Mouse (Mus musculus) thymus, postnatal 36 days (tissue): ENCODE measurements around the gene Pigl.

Source experiments
- DNase-seq, 2 experiments: peaks; one replicate each; pipeline ENCODE4 v3.0.0; 2022; ENCODE audit warnings: mixed read lengths in 2 of 2

Pigl gene

DNA sequence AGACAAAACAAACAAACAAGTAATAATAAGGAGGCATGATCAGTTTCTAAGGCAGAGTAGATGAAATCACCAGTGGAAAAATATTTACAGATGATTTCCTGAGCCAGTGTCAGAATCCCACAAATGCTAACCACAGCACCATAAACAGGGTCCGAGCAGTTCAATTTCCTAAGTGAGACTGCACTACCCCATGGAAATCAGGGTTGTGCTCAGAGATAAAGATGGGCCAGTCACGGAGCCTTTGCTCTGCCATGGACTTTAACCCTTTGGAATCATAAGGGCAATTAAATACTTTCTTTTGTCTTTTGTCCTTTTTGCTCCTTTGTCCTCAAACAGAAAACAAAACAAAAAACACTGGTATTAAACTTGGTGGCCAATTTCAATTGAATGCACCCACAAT, 64.0 kb downstream of the Pigl start:
- no peak for DNase-seq

DNA sequence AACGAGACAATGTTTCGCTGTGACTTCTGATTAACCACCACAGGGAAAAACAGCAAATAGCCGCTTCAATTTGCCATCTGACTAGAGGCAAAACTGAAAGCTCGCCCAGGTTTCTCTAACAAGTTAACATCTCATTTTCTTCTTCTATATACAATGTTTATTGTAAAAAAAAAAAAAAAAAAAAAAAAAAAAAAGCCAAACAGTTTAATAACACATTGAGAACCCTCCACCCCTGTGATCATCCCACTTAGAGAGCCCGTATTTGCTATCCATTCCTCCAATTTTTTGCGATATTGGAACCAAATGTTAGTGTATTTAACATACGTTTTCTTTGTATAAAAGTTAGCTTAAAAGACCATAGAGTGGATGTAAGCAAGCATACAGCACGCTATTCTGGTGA, 78.8 kb downstream of the Pigl start:
- no peak for DNase-seq

DNA sequence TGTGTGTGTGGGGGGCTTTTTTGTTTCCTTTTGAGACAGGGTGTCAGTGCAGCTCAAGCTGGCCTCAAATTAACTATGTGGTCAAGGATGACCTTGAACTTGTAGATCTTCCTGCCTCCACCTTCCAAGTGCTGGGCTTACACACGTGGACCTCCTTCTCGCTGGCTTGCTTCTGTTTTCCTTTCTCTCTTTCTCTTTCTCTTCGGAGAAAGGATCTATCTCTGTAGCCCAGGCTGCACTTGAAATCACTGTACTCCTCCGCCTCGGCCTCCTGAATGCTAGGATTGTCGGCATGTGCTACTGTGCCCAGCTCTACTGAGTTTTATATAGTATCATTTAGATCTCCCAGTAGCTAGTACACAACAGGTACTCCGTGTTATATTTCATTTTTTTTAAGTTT, 79.3 kb downstream of the Pigl start:
- no peak for DNase-seq

DNA sequence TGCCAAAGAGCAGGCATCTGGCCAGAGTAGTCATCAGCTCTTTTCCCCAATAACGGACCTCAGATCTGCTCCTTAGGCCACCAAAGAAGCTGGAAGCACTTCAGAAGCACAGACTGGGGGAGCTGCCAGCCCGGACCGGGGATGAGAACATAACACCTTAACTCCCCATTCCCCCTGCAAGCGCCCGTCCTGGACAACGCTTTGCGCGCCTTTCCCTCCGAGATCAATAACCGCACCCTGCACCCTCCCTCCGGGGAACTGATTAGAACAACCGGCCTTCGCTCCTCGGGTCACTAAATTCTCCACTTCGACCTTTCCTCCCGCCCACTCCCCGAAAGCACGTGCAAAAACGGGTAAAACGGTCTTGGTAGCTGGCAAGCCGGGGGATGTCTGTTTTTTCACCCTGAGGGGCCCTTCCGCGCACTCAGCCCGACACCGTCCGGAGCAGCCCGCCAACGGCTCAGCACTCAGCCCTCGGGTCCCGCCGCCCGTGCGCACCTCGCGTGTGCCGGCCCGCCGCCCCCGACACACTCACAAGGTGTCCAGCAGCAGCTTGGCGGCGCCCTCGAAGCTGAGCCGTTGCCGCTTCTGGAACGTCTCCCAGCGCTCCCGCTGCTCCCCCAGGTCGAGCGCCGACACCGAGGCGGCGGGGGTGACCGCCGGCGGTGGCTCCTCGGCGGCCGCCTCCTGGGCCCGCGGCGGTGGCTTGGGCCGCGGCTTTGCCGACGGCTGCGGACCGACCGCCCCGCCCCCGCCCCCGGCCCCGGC, 80.2 kb downstream of the Pigl start:
- peak; percentile 38 to 56 for DNase-seq

DNA sequence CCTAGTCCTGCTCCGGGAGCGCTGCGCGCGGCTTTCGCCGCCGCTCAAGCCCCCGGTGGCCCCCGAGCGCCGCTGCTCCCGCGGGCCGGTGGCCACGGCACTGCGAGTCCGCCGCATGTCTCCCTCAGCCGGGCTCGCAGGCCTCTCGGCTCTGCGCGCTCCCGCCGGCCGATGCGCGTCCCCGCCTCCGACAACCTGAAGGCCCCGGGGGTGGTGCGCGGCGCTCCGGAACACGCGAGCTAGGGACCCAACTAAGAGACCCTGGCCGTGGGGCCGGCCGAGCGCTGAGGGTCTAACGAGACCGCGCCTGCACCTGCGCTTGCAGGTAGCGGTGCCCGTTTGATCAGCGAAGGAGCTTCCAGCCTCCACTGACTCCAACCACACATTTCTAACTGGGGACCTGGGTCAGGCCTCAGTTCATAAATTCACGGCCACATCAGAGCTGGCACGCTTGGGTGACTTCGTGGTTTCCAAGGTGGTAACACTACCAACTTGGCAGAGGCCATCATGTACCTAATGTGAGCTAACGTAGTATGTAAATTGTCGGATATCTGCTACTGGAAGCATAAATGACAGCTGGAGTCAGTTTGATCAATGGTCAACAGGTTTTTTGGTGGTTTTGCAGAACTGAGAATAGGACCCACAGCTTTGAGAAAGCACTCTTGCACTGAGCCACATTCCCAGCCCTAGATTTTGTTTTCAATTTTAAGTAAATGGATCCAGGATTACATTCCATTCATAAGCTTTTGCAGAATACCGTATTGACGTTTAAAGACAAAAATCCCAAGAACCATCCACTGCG, 81.0 kb downstream of the Pigl start, which contains the start of gene Cenpv:
TSS of gene Cenpv (minus strand) at position 173 of the 802 bp plus-strand sequence.
- DNase-seq = peak; percentile 69 to 71

DNA sequence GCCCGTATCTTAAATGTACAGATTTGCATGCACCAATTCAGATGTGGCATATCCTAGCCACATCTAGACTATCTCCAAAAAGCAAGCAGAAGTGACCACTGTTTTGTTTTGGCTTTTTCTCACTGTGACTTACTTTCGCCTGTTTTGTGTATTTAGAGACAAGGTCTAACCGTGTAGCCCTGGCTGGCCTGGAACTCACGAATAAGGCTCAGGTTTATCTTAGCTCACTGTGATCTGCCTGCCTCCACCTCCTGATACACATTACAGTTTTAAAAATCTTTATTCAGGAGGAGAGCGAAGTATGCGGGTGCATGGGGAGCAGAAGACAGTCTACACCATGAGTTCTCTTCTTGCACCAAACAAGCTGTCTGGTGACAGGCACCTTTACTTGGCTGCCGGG, 81.9 kb downstream of the Pigl start:
- no peak for DNase-seq

DNA sequence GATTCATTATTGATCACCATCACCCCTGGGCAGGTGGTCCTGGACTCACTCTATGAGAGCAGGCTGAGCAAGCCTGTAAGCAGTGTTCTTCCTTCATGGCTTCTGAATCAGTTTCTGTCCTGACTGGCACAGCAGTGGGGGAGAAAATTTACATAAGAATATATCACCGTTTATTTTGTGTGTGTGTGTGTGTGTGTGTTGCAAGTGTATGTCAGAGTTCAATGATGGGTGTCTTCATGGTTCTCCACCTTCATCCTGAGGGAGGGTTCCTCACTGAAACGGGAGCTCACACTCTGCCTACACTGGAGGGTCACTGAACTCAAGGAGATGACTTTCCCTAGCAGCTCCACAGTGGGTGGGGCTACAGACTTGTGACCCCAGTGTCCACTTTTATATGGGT, 82.7 kb downstream of the Pigl start:
- no peak for DNase-seq

DNA sequence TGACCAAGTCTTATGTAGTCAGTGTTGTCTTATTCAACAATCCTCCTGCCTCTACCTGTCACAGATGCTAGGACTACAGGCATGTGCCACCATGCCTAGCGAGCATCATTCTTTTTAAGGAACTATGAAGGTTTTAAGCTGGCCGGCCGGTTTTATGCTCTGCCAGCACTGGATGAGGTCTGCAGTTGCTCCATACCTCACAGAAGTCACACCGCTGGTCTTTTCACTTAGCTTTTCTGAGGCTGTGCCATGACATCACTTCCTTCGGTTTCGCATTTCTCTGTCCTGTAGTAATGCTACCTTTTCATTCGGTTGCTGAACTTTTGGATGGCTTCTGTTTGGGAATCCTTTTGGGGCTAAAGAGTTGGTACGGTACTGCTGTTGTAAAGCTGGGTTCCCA, 83.3 kb downstream of the Pigl start:
- DNase-seq = no peak

DNA sequence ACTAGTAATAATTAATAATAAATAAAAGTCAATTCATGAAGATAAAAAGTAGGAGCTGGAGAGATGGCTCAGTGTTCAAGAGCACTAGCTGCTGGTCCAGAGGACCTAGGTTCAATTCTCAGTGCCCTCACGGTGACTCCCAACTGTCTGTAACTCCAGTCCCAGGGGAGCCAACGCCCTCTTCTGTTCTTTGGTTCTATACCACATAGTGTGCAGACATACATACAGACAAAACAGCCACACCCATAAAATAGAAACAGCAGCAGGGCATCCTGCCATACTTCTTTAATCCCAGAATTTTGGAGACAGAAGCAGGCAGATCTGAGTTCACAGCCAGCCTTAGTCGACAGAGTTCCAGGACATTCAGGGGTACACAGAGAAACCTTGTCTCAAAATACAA, 85.7 kb downstream of the Pigl start:
- no peak for DNase-seq

DNA sequence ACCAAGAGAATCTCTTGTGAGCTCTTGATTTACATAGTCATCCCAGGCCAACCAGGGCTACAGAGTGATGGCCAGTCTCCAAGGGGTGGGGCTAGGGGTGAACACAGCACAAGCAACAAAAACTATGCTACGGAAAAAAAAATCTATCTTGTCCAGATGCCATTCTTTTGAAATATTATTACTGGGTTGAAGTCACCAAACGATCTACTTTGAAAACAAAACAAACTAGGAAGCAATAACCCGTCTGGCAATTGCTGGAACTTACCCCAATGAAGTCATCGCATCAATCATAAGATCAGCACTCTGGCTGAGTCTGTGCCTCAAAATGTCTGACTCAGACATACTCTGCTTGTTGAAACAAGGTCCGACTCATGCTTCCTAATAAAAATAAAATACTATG, 91.5 kb downstream of the Pigl start:
- no peak for DNase-seq

DNA sequence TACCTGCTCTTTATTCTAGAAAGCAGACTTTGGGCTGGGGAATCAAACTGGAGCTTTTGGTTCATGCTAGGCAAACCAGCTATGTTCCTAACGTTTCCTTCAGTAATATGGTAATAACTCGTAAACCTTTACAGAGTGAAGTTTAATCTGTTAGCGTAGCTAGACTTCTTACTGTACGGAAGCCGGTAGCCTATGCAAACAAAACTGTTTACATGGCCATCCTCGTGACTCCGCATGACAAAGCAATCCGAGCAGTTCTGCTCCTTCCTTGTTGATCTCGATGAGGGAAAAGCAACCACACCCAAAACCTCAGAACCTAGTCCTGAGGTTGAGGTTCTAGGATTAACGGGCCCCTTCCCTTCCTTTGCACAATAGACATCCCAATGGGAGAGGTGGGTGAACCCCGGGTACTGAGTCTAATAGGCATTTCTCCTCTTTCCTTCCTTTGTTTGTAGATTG, 92.0 kb downstream of the Pigl start:
- DNase-seq = peak; percentile 41 to 53

DNA sequence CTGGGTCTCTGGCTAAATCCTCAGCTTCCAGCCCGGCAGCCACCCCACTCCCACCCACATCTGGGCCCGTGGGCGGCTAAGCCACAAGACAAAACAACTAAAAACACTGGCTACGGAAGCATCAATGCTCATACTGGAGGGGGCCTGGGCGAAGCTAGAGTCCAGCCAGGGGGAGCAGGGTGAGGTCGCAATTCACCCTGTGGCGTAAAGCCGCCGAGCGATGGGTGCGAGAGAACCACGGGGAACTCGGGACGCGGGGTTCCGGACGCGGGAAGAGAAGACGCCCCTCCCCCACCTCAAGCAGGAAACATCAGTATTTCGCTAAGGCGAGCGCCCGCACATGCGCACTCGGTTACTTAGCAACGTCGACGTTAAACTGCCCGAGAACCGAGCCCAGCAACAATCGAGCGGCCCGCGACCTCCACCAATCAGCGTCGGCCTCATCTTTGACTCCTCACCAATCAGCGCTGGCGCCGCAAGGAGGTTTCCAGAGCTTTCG, 92.5 kb downstream of the Pigl start, which contains the start of gene Ubb:
TSS of gene Ubb (plus strand) at position 445 of the 499 bp plus-strand sequence.
- DNase-seq = peak; percentile 99

DNA sequence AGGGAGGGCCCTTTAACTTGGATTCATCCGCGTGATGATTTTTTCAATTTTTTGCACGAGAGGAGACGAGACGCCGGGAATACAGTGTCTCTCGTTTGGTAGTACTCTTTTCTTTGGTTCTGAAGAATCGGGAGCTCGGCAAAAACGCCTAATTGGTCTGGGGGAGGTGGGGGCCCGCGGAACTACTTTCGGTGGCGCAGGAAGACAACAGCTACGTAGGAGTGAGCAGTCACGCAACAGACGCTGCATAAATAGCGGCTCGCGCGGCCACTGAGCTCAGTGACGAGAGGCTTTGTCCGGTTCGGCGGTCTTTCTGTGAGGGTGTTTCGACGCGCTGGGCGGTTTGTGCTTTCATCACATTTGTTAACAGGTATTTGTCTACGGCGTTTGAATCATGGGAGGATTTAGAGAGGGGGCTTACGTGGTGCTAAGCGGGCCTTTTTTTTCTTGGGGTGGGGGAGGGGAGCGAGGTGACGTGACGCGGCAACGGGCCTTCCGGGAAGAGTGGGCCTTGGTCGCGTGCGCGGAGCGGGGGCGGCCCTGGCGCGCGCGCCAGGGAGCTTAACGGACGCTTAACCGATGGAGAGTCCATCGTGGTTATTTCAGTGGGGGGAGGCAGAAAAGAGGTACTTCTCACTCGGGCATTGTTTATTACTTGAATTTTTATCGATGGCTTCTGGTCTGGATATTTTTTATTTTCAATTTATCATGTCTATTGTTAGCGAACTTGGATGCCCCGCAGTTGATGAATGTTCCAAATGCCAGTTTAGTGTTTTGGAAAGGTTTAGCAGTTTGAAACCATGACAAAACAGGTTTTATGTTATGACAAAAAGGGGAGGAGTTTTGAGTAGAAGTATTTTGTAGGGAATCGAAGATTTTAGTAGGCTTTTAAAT, 93.2 kb downstream of the Pigl start:
- peak; percentile 89 for DNase-seq

DNA sequence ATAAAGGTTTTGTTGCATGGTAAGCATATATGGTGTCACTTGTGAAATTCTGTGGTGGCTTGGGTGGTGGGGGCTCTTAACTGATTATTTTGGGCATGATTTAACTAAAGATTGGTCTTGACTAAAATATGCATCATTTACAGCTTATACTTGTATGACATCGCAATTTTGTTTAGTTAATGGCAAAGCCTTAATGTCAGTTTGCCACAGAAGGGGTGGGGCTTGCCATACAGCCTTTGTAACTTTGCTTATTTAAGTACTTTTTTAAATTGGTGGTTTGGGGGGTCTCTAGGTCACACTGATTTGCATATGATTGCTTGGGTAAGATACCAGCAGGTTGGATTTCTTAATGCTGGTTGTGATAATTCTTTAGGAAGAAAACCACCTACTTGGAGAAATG, 94.9 kb downstream of the Pigl start:
- DNase-seq = no peak

DNA sequence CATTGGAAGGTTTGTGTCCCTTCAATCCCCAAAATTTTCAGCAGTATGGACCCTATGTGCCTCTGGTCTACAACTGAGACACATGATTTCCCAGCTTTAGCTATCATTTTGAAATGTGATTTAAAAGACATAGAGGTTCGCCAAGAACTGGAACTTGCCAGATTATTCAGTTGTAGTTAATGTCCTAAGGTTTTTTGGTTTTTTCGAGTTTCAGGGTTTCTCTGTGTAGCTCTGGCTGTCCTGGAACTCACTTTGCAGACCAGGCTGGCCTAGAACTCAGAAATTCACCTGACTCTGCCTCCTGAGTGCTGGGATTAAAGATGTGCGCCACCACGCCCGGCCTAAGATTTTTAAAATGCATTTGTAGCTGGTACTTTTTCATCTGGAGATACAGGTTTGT, 95.4 kb downstream of the Pigl start:
- no peak for DNase-seq

DNA sequence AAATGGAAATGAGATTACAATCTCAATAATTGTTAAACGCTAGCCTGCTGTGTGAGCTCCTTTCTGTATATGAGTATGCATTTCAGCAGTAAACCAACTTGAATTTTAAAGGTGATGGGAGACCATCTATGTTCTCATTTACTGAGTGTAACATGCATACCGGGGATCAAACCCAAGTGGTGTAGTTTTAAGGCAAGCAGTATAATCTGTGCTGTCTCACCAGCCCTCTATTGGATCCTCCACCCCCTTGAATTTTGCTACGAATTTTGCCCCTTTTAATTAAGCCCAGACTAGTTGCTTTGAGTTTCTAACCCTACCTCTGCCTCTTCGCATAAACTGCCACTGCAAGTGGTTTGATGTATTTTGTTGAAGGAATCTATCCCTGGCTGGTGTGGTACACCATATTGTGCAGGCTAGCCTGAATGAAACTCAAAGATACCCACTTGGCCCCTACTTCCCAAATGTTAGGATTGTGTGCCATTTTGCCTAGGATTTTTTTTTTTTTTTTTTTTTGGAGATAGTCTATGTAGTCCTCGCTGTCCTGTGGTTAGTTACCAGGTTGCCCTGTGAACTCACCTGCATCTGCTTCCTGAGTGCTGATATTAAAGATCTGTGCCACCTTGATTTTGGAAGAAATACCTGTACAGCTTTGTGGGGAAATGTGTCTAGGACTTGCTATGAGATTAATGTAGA, 96.0 kb downstream of the Pigl start:
- DNase-seq = no peak

DNA sequence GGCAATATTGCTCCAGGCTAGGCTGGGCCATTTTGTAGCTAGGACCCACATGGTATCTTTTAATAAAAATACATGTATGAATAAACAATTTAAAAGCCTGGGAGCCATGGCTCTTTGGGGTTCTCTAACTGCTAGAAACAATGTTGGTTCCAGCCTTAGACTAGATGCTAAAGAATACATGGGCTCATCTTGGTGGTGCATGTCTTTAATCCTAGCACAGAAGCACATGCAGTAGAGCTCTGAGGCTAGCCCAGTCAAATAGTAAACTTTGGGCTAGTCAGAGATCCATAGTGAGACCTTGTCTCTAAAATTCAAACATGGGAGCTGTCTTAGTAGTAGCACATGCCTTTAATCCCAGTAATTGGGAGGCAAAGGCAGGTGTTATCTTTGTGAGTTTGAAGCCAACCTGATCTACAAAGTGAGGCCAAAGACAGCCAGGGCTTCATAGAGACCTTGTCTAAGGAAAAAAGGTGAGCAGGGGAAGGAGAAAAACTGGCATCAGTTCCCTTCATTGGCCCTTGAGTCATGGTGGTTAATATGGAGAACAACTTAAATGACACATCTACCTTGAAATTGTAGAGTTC, 96.8 kb downstream of the Pigl start:
- DNase-seq = no peak

DNA sequence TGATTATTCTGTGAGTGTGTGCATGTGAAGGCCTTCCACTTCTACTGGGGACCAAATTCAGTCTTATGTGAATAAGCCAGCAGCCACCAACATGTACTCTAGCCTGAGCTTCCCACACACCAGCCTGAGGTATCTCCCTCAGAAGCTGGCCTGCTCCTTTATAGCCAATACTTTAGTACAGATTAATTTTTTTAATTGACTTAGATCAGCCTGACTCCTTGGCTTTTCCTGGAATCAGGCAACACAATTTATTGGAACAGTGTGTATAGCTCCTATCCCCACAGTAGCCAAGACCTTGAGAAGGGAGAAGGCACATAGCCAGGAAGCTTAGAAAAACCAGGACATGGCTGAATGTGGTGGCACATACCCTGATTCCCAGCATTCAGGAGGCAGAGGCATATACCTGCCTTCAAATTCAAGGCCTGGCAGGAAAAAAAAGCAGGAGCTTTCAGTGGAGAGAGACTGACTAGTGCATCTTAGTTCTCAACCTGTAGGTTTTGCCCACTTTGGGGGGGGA, 97.7 kb downstream of the Pigl start:
- no peak for DNase-seq

DNA sequence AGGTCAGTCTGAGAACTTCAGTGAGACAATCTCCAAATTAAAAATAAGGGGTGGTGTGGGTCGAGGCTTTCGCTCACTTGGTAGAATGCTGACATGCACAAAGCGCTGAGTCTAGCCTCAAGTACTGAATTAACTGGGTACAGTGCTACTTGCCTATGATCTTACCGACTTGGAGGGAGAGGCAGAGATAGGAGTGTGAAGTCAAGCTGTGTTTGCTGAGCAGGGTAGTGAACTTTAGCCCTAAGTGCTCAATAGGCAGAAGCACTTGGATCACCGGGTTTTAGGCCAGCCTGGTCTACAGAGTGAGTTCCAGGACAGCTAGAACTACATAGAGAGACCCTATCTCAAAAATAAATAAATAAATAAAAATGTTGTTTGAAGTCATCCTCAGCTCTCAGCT, 98.9 kb downstream of the Pigl start:
- DNase-seq = no peak

DNA sequence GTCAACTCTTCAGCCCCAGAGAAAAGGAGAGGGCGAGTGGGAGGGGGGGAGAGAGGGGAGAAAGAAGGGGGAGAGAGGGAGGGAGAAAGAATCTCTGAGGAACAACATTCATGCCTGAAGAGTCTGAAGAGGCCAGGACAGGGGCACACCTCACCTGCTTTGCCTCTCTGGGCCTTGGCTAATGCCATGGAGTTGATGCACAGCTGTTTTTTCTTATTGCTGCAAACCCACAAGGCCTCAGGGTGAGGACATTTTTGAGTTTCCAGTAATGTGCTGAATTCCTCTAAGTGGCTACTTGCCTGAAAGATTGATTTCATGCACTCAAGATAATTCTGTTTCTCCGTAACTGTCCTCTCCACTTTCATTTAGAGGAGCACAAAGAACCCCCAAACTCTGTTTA, 99.9 kb downstream of the Pigl start:
- DNase-seq = no peak

DNA sequence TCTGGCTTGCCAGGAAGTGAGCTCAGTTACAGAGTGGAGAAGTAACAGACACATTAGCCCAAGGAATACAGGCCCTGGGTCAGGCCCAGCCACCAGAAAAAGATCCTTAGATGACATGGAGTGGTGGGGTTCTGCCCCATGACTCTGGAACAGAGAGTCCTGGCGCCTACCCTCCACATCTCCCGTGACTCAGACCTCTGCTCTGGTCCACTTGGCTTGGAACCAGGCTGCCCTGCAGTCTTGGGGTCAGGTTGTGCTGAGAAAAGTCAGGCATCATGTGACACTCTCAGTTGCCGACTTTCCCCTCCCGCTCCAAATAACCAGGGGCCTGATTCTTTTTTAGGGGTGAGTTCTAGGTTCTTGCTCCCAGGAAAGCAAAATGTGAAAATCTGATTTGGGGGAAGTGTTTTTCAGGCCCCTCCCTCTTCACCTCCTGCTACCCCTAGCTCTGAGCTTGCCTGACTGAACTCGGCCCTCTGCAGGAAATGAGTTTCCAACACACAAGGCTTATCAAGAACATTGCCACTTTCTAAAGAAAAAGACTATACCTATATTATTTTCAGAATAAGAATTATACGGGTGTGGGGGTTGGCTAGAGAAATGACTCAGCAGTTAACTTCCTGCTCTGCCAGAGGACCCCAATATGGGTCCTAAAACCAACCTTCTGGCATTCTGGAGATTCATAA, 100.8 kb downstream of the Pigl start:
- no peak for DNase-seq
